Mouse (Mus musculus) 3134 (cell line): ENCODE data around the gene Zswim8.

Experiments used
- DNase-seq: peaks from one replicate; pipeline ENCODE4 v3.0.0-alpha.2; 2011; ENCODE audit warnings: low spot score; ENCODE audit not compliant: insufficient read length; ENCODE audit errors: extremely low read depth

The Zswim8 gene

GRCm38 (mm10) chr14:20725660-20726339 lies 18.4 kb downstream of the Zswim8 start:
- DNase-seq, result no peak

- no peak for DNase-seq
Measured at GRCm38 (mm10) chr14:20729871-20730270, 22.5 kb downstream of the Zswim8 start.

GRCm38 (mm10) chr14:20730853-20731602 lies 23.7 kb downstream of the Zswim8 start:
- DNase-seq, result no peak

- DNase-seq, result no peak
Measured at GRCm38 (mm10) chr14:20733041-20733951, 25.9 kb downstream of the Zswim8 start.

- DNase-seq, result peak; percentile 94
Measured at GRCm38 (mm10) chr14:20733952-20734774, 26.8 kb downstream of the Zswim8 start, which contains the start of gene Ndst2. TSS of gene Ndst2 (minus strand) at chr14:20734562.

- DNase-seq, result no peak
Measured at GRCm38 (mm10) chr14:20735052-20735451, 27.7 kb downstream of the Zswim8 start.

- DNase-seq, result no peak
Measured at GRCm38 (mm10) chr14:20735892-20736390, 28.6 kb downstream of the Zswim8 start.

GRCm38 (mm10) chr14:20737306-20737705 lies 30.0 kb downstream of the Zswim8 start:
- no peak for DNase-seq

GRCm38 (mm10) chr14:20738511-20738910 lies 31.2 kb downstream of the Zswim8 start:
- no peak for DNase-seq

GRCm38 (mm10) chr14:20741301-20741700 lies 33.9 kb downstream of the Zswim8 start:
- no peak for DNase-seq

GRCm38 (mm10) chr14:20743614-20744013 lies 36.3 kb downstream of the Zswim8 start:
- no peak for DNase-seq

GRCm38 (mm10) chr14:20746935-20747334 lies 39.6 kb downstream of the Zswim8 start:
- no peak for DNase-seq

GRCm38 (mm10) chr14:20748388-20748787 lies 41.0 kb downstream of the Zswim8 start:
- DNase-seq, result no peak

GRCm38 (mm10) chr14:20749494-20750051 lies 42.2 kb downstream of the Zswim8 start:
- DNase-seq, result no peak

GRCm38 (mm10) chr14:20750503-20750902 lies 43.2 kb downstream of the Zswim8 start:
- no peak for DNase-seq

- DNase-seq, result no peak
Measured at GRCm38 (mm10) chr14:20753792-20754191, 46.4 kb downstream of the Zswim8 start.

- no peak for DNase-seq
Measured at GRCm38 (mm10) chr14:20757370-20757907, 50.1 kb downstream of the Zswim8 start.

- no peak for DNase-seq
Measured at GRCm38 (mm10) chr14:20758768-20759435, 51.5 kb downstream of the Zswim8 start.

GRCm38 (mm10) chr14:20764942-20765341 lies 57.6 kb downstream of the Zswim8 start:
- no peak for DNase-seq
